Mouse (Mus musculus) spleen, embryonic (tissue): ENCODE measurements around the gene Ap3d1.

Experiments
- CTCF ChIA-PET: fragments of 350-600 bp; sonication (Branson Sonifier 250); formaldehyde crosslinking; loops from one replicate; lab custom pipeline; 2022; lab: Charles Lee

The Ap3d1 gene

GRCm38 (mm10) chr10:80705479-80705878 lies 36.6 kb downstream of the Ap3d1 start:
- CTCF ChIA-PET = interaction anchor here (0.8 kb wide), 1 partner anchor 31 kb away, joined by 3 read pairs; no protein-coding TSS in a partner anchor

- CTCF ChIA-PET = interaction anchor here (0.8 kb wide), 1 partner anchor 32 kb away, joined by 3 read pairs; no protein-coding TSS in a partner anchor
These were observed 37.0 kb downstream of the Ap3d1 start for GRCm38 (mm10) chr10:80705033-80705432.

GRCm38 (mm10) chr10:80704418-80704817 lies 37.6 kb downstream of the Ap3d1 start:
- CTCF ChIA-PET = interaction anchor here (0.6 to 0.8 kb wide), 4 partner anchors 10 to 798 kb away, joined by 3 to 7 read pairs (median 4); no protein-coding TSS in a partner anchor

GRCm38 (mm10) chr10:80703643-80704042 lies 38.4 kb downstream of the Ap3d1 start:
- CTCF ChIA-PET = interaction anchor here (0.6 to 1.3 kb wide), 5 partner anchors 9 to 798 kb away, joined by 3 to 7 read pairs (median 3); no protein-coding TSS in a partner anchor

- CTCF ChIA-PET = interaction anchor here (0.6 to 1.3 kb wide), 3 partner anchors 10 to 259 kb away, joined by 3 to 4 read pairs (median 3); no protein-coding TSS in a partner anchor
These were observed 39.3 kb downstream of the Ap3d1 start for GRCm38 (mm10) chr10:80702536-80703390.

- CTCF ChIA-PET = interaction anchor here (0.6 kb wide), 1 partner anchor 124 kb away, joined by 3 read pairs; no protein-coding TSS in a partner anchor
These were observed 40.1 kb downstream of the Ap3d1 start, which contains the start of the genes Mob3a and Izumo4 for GRCm38 (mm10) chr10:80701721-80702535. Gene Mob3a, minus strand, starts transcription at chr10:80701977. Gene Izumo4, plus strand, starts transcription at chr10:80702184.

GRCm38 (mm10) chr10:80700732-80701131 lies 41.3 kb downstream of the Ap3d1 start:
- CTCF ChIA-PET = interaction anchor here (0.6 kb wide), 1 partner anchor 123 kb away, joined by 3 read pairs; no protein-coding TSS in a partner anchor

GRCm38 (mm10) chr10:80700038-80700504 lies 42.0 kb downstream of the Ap3d1 start:
- CTCF ChIA-PET = interaction anchor here (0.5 kb wide), 1 partner anchor 133 kb away, joined by 3 read pairs; no protein-coding TSS in a partner anchor

GRCm38 (mm10) chr10:80698605-80699004 lies 43.5 kb downstream of the Ap3d1 start:
- CTCF ChIA-PET = no interaction called here

- CTCF ChIA-PET = no interaction called here
These were observed 44.3 kb downstream of the Ap3d1 start for GRCm38 (mm10) chr10:80697812-80698211.

- CTCF ChIA-PET = no interaction called here
These were observed 44.7 kb downstream of the Ap3d1 start for GRCm38 (mm10) chr10:80697393-80697787.

- CTCF ChIA-PET = interaction anchor here (0.5 to 0.9 kb wide), 2 partner anchors 10 to 318 kb away, joined by 3 to 6 read pairs; no protein-coding TSS in a partner anchor
These were observed 45.3 kb downstream of the Ap3d1 start for GRCm38 (mm10) chr10:80696502-80697392.

GRCm38 (mm10) chr10:80695801-80696501 lies 46.1 kb downstream of the Ap3d1 start:
- CTCF ChIA-PET = interaction anchor here (0.5 to 0.9 kb wide), 3 partner anchors 9 to 319 kb away, joined by 3 to 6 read pairs (median 4); no protein-coding TSS in a partner anchor

GRCm38 (mm10) chr10:80695186-80695585 lies 46.9 kb downstream of the Ap3d1 start:
- CTCF ChIA-PET = interaction anchor here (0.6 kb wide), 1 partner anchor 58 kb away, joined by 4 read pairs; no protein-coding TSS in a partner anchor

GRCm38 (mm10) chr10:80694159-80694938 lies 47.7 kb downstream of the Ap3d1 start:
- CTCF ChIA-PET = interaction anchor here (0.6 kb wide), 1 partner anchor 10 kb away, joined by 6 read pairs; no protein-coding TSS in a partner anchor

- CTCF ChIA-PET = interaction anchor here (0.6 kb wide), 1 partner anchor 29 kb away, joined by 9 read pairs; no protein-coding TSS in a partner anchor
These were observed 48.5 kb downstream of the Ap3d1 start for GRCm38 (mm10) chr10:80693401-80694045.
